Mouse (Mus musculus): ENCODE measurements at regions not wholly inside any gene's neighbourhood (a gene's known extent, or its start where the extent isn't known, plus 50 kb on each side); places are given as distances from the start of the nearest gene placed in this dataset.

DNA sequence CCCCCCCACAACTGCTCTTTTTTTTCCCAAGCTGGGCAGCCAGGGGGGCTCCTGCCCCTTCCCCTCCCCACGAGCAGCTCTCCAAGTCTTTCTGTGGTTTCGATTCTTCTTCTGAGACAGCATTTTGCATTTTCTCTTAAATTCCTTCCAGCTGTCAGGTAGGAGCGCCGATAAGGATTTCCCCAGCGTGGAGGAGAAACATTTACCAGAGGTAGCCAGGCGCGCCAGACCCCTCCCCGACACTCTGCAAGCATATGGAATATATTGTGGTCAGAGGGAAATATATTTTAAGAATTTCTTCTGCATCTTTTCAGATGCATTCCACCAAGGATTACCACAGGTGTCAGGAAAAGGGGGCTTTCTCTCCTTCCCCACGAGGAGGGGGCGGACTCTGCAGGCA is 111.9 kb downstream of the Tbx5 start:
- DNase-seq (ENCODE audit: low spot score), result no peak

DNA sequence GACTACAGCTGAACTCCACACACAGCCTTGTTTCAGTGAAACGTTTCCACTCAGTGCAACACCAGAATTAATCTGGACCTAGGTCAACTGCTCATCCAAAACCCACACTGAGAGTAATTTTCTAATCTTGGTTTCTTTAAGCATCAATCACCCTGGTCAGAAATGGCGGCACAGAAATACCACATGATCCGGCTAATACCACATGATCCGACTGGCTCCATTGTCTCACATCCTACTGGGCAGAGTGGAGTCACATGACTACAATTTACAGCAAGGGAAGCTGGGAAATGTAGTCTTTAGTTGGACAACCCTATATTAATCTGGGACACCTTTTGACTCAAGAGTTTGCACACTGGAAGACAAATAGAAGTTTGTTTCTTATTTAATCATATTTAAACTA is 115.9 kb downstream of the Tbx5 start:
- no peak for DNase-seq (ENCODE audit: low spot score)

DNA sequence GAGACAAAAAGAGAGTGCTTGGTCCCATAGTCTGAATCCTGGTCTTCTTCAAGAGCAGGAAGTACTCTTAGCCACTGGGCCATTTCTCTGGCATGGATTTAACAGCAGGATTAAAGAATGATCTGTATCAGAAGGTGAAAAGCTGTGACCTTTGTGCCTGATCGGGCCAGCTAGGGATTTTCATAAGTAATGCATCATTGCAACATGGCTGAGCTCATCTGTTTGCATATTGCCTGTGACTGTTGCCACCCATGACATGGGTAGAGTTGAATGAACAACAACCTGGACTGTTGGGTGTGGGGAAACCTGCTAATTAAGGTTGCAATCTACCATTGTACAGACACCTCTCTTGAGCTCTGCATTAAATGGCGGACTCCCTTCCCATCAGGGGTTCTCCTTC is 119.6 kb downstream of the Tbx5 start:
- no peak for DNase-seq (ENCODE audit: low spot score)

DNA sequence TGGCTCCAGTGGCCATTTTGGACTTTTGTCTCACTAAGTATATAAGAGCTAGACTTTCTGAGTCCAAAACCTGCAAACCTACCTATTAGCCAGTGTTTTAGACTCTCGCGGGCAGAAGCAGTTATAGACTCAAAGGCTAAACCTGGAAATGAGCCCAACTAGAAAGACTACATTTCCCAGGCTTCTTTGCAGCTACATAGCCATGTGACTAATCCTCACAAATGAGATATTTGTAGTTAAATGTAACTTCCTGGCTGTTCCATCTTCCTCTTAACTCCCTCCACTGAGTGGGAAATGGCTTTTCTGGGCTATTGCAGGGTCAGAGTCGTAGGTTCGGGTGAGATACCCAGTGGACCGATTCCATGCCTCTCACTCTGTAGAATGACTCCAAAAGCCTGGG is 120.7 kb downstream of the Tbx5 start:
- no peak for DNase-seq (ENCODE audit: low spot score)

DNA sequence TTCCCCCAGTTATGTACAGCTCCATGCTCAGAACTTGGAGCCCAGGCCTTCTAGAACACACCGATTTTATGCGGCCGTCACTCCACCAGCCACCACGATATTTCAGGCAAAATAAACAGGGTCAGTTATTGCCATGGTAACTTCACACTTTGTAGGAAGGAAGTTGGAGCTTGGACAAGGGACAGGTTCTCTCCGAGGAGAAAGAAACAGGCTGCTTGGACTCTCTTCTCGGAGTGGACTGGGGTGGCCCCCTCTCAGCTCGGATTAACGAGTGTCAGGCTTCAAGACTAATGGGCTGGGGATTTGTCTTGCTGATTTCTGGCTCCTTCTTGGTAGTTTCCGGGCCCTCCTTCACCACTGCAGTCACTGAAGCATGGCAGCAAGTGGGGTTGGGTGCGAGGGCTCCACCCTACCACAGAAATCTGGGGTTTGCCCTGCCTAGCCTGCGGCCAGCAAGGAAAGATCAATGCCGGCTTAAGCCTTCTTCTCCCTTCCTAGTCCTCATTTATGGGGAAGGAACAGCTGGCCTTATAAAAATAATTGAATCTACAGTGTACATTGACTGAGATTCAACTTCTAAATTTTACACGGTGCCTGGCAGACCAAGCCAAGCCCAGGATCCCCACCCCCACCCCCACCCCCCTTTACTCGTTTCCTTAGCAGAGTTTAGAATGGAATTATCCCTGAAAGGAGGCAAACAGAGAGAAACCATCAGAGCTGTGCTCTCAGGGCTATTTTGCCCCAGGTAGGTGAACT is 121.5 kb downstream of the Tbx5 start:
- DNase-seq (ENCODE audit: low spot score), result no peak

DNA sequence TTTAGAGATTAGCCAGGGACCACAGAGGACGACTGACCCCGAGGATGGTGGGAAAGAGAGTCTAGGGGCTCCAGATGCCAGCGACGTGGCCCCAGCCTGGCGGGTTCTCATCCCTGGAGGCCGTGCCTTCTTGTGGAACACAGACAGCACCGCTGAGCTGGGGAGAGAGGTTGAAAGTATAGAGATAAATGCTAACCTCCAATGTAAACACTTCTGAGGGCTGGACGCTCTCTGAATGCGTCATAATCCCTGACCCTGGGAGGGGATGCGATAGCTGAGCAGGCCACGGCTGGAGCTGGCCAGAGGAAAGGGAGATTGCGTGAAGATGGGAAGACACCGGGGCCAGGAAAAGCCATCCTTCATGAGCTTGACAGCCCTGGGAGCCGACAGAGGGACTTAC is 126.5 kb downstream of the Tbx5 start:
- DNase-seq (ENCODE audit: low spot score), result no peak

DNA sequence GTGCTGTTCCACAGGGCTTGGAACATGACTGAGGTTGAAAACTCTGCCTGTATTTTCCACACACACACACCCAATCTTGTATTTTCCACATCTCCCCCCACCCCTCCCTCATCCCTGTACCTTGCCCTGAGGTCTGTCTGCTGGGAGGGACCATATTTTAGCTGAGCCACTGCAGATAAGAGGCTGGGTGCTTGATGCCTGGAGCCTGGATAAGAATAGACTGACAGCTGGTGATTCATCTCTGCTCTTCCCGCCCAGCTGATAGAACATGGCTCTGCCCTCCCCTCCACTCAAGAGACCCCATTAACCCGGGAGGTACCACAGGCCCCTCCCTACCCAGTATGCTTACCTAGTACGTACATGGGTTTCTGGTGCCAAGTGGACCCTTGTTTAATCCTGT is 132.3 kb downstream of the Tbx5 start:
- DNase-seq (ENCODE audit: low spot score), result no peak

DNA sequence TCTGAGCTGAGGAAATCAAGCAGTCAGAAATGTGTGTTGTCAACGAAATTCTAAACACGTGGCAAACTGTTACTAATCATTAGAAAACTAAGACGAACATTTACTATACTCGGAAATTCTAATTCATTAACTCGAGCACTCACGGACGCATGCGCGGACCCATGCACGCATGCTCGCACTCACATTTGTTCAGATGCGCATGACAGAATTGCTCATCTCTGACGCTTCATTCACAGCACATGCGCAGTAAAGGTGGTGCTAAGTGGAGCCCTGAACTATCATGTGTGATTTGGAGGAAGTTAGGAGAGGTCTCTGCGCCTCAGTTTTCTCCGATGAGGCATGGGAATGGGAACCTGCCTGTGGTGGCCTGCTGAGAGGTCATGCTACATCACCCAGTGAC is 138.8 kb downstream of the Tbx5 start:
- no peak for DNase-seq (ENCODE audit: low spot score)

DNA sequence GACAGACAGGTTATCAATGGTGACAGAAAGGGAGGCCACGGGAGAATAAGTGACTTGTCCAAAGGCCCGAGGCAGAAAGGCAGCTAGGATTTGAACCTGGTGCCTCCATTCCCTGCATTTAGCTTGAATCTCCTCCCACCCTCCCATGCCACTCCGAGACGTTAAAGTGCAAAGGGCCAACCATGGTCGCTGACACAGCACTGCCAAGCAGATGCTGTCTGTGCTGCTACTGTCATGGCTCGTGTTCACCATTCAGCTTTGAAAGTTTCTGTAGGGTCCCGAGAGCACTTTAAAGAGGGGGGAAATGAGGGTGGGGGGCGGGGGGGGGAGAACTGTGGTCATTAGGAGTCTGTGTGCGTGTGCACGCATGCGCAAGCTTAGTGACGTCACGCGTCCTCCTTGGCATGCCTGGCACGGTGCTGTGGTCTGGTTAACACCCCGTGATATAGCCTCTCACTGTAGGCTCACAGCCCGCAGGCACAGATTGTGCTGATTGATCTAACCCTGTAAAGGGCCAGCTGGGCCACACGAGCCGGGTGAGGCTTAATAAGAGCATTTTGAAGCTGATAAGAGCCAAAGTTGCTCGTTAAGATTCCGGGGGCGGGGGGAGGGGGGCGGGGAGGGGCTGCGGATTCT is 140.5 kb downstream of the Tbx5 start:
- DNase-seq (ENCODE audit: low spot score), result peak; percentile 9

DNA sequence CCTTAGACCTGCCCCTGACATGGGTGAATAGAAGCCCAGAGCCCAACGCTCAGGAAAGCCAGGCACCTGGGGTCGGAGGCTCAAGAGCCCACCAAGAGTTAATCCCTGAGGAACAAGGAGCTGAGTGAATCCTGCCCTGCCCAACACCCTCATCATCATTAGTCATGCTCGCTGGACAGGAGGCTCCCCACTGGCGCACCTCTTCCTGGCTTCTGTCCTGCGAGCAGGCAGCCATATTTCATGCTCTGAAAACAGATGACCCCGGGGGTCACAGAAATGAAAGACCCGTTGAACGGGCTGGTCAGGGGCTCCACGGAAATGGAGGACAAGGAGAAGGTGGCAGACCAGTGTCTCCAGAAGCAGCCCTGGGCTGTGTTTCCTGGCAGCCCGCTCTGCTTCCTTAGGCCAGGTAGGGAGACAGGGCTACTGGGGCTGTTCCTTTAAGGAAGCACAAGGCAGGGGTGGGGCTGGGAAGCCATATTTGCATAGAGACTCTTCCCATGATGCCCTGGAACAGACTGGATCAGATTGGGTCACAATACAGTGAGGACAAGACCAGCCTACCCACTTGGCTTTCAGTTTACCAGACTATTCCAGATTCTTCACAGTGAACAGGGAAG is 138.1 kb upstream of the Rbm19 start:
- no peak for DNase-seq (ENCODE audit: low spot score)

DNA sequence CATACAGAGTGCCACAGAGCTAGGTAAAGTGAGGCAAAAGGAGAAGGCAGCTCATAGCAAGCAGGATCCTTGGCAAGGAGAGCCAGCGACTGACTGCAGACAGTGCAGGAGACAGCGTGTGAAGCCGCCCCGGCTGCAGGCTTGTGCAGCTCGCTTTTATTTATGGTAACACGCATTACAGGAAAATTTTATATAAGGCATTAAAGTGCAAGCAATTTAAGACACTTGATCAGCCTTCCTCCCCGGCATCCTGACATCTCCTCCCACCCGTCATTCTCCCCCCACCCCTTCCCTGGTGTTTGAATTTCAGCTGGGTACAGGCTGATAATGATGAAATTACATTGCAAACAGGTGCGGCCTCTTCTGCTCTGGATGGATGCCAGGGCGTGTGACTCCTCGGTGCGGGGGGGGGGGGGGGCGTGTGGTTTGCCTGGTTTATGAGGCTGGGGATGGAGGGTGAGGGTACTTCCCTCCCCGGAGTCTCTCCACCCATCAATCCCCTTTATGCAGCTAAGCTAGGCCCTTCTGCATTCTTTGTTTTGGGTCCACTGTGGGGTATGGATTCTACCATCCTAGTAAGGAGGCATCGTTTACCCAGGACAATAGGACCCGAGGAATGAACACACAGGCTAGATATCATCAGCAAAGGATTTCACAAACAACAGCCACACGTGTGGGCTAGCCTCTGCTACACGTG is 135.0 kb upstream of the Rbm19 start:
- no peak for DNase-seq (ENCODE audit: low spot score)

DNA sequence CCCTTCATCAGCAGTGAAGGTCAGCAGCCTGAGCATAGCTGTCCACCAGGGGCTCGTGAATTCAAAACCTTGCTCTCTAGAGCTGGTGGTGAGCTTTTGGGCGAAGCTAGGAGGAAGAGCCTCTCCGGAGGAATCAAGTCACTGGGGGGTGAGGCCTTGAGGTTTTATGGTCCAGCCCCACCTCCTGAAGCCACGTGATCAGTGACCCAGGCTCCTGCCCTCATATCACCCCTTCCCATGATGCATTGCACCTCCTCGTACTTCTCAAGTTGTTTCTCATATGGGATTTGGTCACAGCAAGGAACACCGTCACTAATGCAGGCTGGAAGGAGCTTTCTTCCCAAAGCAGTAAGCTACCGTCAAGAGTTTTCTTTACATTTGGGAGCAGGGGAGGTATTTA is 132.1 kb upstream of the Rbm19 start:
- no peak for DNase-seq (ENCODE audit: low spot score)

DNA sequence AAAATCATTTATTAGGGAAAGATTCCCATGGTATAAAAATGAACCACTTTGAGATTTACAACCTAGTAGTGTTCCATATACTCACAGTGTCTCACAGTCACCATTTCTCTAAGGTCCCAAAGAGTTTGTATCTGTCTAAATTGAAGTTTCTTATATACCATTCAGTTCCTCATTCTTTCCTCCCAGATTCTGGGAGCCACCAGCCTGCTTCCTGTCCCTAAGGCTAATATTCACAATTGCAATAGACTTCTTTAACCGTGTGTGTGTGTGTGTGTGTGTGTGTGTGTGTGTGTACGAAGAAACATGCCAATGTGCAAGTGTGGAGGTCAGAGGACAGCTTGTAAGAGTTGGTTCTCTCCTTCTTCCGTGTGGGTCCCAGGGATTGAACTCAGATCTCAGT is 124.1 kb upstream of the Rbm19 start:
- no peak for DNase-seq (ENCODE audit: low spot score)

DNA sequence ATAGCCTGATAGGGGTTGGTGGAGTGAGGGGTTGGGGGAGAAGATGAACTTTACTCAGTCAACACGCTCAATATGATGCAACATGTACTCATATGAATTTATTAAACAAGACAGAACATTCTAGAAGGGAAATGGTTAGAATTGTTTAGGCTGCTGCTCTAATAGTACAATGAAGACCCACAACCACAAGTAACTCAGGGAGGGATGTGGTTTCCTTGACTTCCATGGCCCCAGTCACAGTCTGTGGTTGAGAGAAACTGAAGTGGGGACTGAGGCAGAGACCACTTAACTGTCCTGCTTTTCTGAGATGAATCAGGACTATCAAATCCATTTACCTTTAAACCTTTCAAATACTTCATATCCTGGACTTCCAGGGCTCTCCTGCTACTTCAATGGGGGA is 120.5 kb upstream of the Rbm19 start:
- DNase-seq (ENCODE audit: low spot score), result no peak

DNA sequence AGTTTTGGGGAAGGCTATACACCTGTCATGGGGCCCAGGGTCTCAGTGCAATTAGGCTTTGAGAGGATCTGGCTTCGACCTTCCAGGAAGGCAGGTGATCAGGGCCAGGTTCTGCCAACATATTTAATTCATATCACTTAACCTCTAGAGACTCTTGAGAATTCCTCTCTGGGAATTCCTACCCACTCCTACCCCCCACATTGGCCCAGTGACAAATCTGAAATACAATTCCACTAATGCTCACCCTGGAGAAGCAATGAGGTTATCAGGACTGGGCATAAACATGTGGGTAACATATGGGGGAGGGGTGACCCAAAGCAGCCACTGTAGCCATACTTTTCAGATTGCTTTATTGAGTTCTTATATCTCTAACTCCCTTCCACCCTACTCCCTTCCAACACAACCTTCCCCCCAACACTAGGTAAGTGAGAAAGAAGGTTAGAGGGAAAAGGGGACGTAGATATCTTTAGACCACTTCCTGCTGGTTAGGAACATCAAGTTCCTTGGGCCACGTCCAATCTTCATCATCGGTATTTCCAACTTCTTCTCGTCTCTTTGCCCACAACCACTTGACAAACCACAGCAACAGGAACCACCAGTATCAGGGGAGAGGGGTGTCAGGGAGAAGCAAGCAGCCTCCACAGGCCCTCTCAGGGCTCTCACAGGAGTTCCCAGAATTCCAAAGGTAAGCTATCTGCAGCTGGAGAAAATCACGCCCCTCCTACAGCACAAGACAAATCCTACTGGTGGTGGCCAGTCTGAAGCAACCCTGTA is 110.4 kb upstream of the Rbm19 start:
- no peak for DNase-seq (ENCODE audit: low spot score)

DNA sequence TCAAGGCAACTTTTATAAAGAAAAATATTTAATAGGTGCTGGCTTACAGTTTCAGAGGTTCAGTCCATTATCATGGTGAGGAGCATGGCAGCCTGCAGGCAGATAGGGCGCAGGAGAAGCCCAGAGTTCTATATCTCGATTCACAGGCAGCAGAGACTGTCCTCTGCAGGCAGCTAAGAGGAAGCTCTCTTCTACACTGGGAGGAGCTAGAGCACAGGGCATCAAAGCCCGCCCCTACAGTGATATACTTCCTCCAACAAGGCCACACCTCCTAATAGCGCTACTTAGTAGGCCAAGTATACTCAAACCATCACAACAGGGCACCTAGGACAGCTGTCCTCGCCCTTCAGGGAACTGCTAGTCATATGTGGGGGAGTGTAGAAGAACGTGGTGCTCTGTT is 108.5 kb upstream of the Rbm19 start:
- no peak for DNase-seq (ENCODE audit: low spot score)

DNA sequence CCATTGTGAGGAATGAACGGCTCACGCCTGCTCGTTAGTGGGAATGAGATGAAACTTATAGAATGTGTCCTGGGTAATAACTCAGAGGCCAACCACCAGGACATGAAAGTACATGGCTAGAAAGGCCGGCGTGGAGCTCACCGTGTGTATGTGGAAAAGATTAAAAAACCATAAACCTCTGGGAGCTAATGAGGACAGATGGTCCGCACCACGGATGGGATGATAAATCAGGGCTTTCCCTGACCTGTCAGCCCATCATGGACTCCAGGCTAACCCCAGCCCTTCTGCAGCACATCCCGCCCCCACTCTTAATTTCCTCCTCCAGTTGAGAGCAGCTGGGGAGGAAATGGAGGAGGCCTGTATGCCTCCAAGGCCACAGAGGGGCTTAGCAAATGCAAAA is 108.0 kb upstream of the Rbm19 start:
- no peak for DNase-seq (ENCODE audit: low spot score)

DNA sequence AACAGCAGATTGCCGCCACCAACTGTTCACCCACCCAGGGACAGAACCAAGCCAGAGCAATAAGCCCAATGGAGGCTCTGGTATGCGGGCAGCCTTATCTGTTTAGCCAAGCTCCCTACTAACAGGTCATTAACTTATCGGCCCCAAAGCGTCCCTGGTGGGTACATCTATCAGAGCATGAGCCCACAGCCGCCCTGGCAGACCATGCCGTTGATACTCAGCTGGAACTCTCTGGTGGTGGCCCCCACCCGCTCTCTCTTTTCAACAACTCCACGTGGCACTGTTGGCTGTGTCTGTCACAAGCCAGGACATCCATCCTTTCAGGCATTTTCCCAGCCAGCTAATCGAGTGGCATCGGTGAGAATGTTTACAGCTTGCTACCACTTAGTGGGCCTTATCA is 100.8 kb upstream of the Rbm19 start:
- DNase-seq (ENCODE audit: low spot score), result no peak

DNA sequence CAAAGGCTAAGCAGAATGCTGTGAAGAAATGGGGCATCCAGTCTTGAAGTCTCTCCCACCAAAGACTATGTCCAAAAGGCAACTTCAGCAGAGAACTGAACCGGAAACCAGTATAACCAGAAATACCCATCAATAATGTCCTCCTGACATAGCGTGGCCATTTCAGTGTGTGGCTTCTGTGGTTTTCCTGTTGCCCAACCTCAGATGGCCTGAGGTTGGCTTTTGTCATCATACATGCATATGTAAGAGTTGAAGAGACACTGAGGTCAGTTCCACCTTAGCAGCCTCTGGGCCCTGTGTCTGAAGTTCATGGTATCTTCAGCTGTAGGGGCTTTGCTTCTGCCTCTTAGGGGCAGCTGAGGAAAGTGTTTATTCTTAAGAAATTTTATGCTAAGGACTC is 98.1 kb upstream of the Rbm19 start:
- no peak for DNase-seq (ENCODE audit: low spot score)

DNA sequence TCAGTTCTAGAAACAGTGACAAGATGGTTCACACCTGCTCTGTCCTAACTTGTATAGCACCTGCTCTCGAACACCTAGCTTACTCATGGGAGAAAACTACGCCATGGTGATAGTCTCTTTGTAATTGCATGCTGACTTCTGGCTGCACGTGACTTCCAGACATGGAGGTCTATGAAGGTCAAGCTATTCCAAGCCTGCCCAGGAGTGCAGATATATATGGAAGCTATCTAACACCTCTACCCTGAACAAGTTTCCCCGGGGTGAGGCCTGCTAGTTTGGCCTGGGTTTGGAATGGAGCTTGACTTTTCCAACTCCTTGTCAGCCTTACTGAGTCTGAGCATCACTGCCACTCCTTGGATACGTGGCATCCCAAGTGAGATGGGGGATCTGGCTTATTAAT is 95.5 kb upstream of the Rbm19 start:
- no peak for DNase-seq (ENCODE audit: low spot score)

DNA sequence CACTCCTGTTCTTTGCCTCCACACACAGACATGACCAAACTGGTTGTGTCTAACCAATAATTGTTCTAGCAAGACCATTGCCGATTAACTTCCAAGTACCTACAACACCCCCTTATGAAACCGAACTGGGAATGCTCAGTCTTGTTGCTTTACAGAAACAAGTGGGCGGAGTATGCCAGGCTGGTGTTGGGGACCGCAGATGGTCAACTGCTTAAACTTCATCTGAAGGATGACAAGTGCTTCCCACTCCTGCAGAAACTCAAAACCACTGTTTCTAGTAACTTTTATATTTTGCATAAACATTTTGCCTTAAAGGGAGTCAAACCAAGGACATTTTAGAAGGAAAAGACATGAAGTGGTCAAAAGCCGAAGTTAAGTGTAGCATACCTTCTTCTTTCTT is 94.0 kb upstream of the Rbm19 start:
- no peak for DNase-seq (ENCODE audit: low spot score)

DNA sequence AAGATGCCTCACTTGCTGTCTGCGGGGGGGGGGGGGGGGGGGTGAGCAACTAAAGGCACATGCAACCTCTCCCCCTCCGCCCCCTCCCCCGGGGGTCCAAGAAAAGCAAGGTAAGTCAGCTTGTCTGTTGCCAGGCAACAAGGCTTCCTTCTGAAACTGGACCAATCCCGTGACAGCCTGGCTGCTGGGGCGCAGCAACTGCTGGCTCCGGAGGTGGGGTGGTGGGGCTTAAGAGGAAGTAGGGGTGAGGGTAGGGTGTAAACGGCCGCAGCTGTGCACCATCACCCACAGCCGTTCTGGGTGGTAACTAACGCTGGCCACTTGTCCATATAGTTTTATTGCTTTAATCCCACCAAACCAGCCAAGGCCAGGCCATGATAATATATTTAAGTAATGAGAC is 92.2 kb upstream of the Rbm19 start:
- DNase-seq (ENCODE audit: low spot score), result no peak

Measured in ovary, adult 18-20 months (tissue).